Mouse (Mus musculus): Measurements from ENCODE around the gene Gm29797. TPM values are rescaled to one million over a fixed set of nuclear protein-coding genes. Genes with fewer than 3 reads are reported as not detected.
A peak's percentile ranks its signal among the peaks of the same experiment; 100 is the strongest.

The Gm29797 gene
- polyA plus RNA-seq, 1 experiment from 2014 or later: not detected

- peaks cover 29% of the 10 kb centered on the region; the same call in 1 of the 2 replicates for H3K36me3 ChIP-seq (ENCODE audit: insufficient read depth, low read length)
- no peaks in the 10 kb centered on the region; the same call in 1 of the 2 replicates for H3K4me1 ChIP-seq (ENCODE audit: insufficient read depth, low read depth, low read length)
- DNase-seq (ENCODE audit: low spot score) (no peak), ATAC-seq (no peak)
- no peaks in the 10 kb centered on the region for H3K9me3 ChIP-seq (ENCODE audit: low read length)
- TF ChIP-seq CTCF (IDR thresholded peaks at IDR 0.05): no peak
- TF ChIP-seq EP300 (IDR thresholded peaks at IDR 0.05): no peak
- H3K4me2 ChIP-seq (replicated peaks; ENCODE audit: low read depth, low read length): no peak overlapping the region
- no peak overlapping the region for H3K9ac ChIP-seq (replicated peaks; ENCODE audit: low read depth)
- H3K27me3 ChIP-seq (replicated peaks; ENCODE audit: insufficient read depth, low read length): no peaks in the 10 kb centered on the region
- H3K27ac ChIP-seq (ENCODE audit: low read length): no peak overlapping the region
- 78% methylated on average over 2 of the region's 2 CpGs for WGBS
- no peak overlapping the region for H3K4me3 ChIP-seq (ENCODE audit: low read depth, low read length)
Observed at GRCm38 (mm10) chr2:181657441-181657840, 607 bp downstream of the Gm29797 start.

- WGBS: 89% methylated on average over 7 of the region's 7 CpGs
- Histone ChIP-seq H3K9me3 (ENCODE audit: low read length) (no peaks in the 10 kb centered on the region), H3K27me3 (replicated peaks; ENCODE audit: insufficient read depth, low read length) (no peaks in the 10 kb centered on the region), H3K4me2 (replicated peaks; ENCODE audit: low read depth, low read length) (no peak overlapping the region), H3K4me1 (ENCODE audit: insufficient read depth, low read depth, low read length) (no peaks in the 10 kb centered on the region; the same call in 1 of the 2 replicates), H3K36me3 (ENCODE audit: insufficient read depth, low read length) (peaks cover 22% of the 10 kb centered on the region; the same call in 1 of the 2 replicates), H3K4me3 (ENCODE audit: low read depth, low read length) (no peak overlapping the region), H3K27ac (ENCODE audit: low read length) (no peak overlapping the region), H3K9ac (replicated peaks; ENCODE audit: low read depth) (no peak overlapping the region)
- no peak for ATAC-seq
- TF ChIP-seq EP300 (IDR thresholded peaks at IDR 0.05) (no peak), CTCF (IDR thresholded peaks at IDR 0.05) (no peak)
- no peak for DNase-seq (ENCODE audit: low spot score)
Observed at GRCm38 (mm10) chr2:181658528-181658927, 1.7 kb downstream of the Gm29797 start.

- H3K4me1 ChIP-seq (ENCODE audit: insufficient read depth, low read depth, low read length): no peaks in the 10 kb centered on the region; the same call in 1 of the 2 replicates
- H3K4me3 ChIP-seq (ENCODE audit: low read depth, low read length): no peak overlapping the region
- no peak for TF ChIP-seq EP300 (IDR thresholded peaks at IDR 0.05)
- TF ChIP-seq CTCF (IDR thresholded peaks at IDR 0.05): no peak; the same call in 1 of the 2 replicates
- WGBS: 34% methylated on average over 17 of the region's 17 CpGs
- H3K9me3 ChIP-seq (ENCODE audit: low read length): no peaks in the 10 kb centered on the region
- H3K27me3 ChIP-seq (replicated peaks; ENCODE audit: insufficient read depth, low read length): no peaks in the 10 kb centered on the region
- DNase-seq (ENCODE audit: low spot score): peak; percentile 74
- H3K36me3 ChIP-seq (ENCODE audit: insufficient read depth, low read length): peaks cover 22% of the 10 kb centered on the region; the same call in 1 of the 2 replicates
- H3K27ac ChIP-seq (ENCODE audit: low read length): no peak overlapping the region
- no peak overlapping the region for H3K9ac ChIP-seq (replicated peaks; ENCODE audit: low read depth)
- ATAC-seq: peak; percentile 52
- H3K4me2 ChIP-seq (replicated peaks; ENCODE audit: low read depth, low read length): no peak overlapping the region
Observed at GRCm38 (mm10) chr2:181658930-181659555, 2.2 kb downstream of the Gm29797 start.

GRCm38 (mm10) chr2:181659609-181660055, 2.8 kb downstream of the Gm29797 start:
- Histone ChIP-seq H3K36me3 (ENCODE audit: insufficient read depth, low read length) (peaks cover 19% of the 10 kb centered on the region; the same call in 1 of the 2 replicates), H3K9me3 (ENCODE audit: low read length) (no peaks in the 10 kb centered on the region), H3K4me3 (ENCODE audit: low read depth, low read length) (no peak overlapping the region), H3K27ac (ENCODE audit: low read length) (peak overlapping the region; percentile 57; the same call in 1 of the 2 replicates), H3K9ac (replicated peaks; ENCODE audit: low read depth) (no peak overlapping the region), H3K4me2 (replicated peaks; ENCODE audit: low read depth, low read length) (no peak overlapping the region), H3K4me1 (ENCODE audit: insufficient read depth, low read depth, low read length) (no peaks in the 10 kb centered on the region; the same call in 1 of the 2 replicates), H3K27me3 (replicated peaks; ENCODE audit: insufficient read depth, low read length) (no peaks in the 10 kb centered on the region)
- TF ChIP-seq CTCF (IDR thresholded peaks at IDR 0.05) (peak; percentile 86), EP300 (IDR thresholded peaks at IDR 0.05) (peak; percentile 86)
- WGBS: 8% methylated on average over 9 of the region's 9 CpGs
- peak; percentile 84 for ATAC-seq
- peak; percentile 87 for DNase-seq (ENCODE audit: low spot score)

GRCm38 (mm10) chr2:181662620-181663297, 5.9 kb downstream of the Gm29797 start:
- H3K9ac ChIP-seq (replicated peaks; ENCODE audit: low read depth): no peak overlapping the region
- no peak overlapping the region for H3K4me2 ChIP-seq (replicated peaks; ENCODE audit: low read depth, low read length)
- 64% methylated on average over 3 of the region's 3 CpGs for WGBS
- no peaks in the 10 kb centered on the region for H3K27me3 ChIP-seq (replicated peaks; ENCODE audit: insufficient read depth, low read length)
- H3K36me3 ChIP-seq (ENCODE audit: insufficient read depth, low read length): no peaks in the 10 kb centered on the region
- H3K4me3 ChIP-seq (ENCODE audit: low read depth, low read length): no peak overlapping the region
- H3K27ac ChIP-seq (ENCODE audit: low read length): peak overlapping the region; percentile 82
- no peak for TF ChIP-seq EP300 (IDR thresholded peaks at IDR 0.05)
- no peak for TF ChIP-seq CTCF (IDR thresholded peaks at IDR 0.05)
- no peaks in the 10 kb centered on the region; the same call in 1 of the 2 replicates for H3K4me1 ChIP-seq (ENCODE audit: insufficient read depth, low read depth, low read length)
- DNase-seq (ENCODE audit: low spot score) (no peak), ATAC-seq (peak; percentile 29)
- no peaks in the 10 kb centered on the region for H3K9me3 ChIP-seq (ENCODE audit: low read length)

- 5% methylated on average over 4 of the region's 4 CpGs for WGBS
- Histone ChIP-seq H3K9me3 (ENCODE audit: low read length) (no peaks in the 10 kb centered on the region), H3K27me3 (replicated peaks; ENCODE audit: insufficient read depth, low read length) (no peaks in the 10 kb centered on the region), H3K4me3 (ENCODE audit: low read depth, low read length) (no peak overlapping the region), H3K4me1 (ENCODE audit: insufficient read depth, low read depth, low read length) (no peaks in the 10 kb centered on the region; the same call in 1 of the 2 replicates), H3K4me2 (replicated peaks; ENCODE audit: low read depth, low read length) (no peak overlapping the region), H3K27ac (ENCODE audit: low read length) (peak overlapping the region; percentile 82), H3K36me3 (ENCODE audit: insufficient read depth, low read length) (no peaks in the 10 kb centered on the region), H3K9ac (replicated peaks; ENCODE audit: low read depth) (no peak overlapping the region)
- TF ChIP-seq EP300 (IDR thresholded peaks at IDR 0.05) (peak; percentile 88), CTCF (IDR thresholded peaks at IDR 0.05) (peak; percentile 31)
- peak; percentile 61 for DNase-seq (ENCODE audit: low spot score)
- peak; percentile 78 for ATAC-seq
Observed at GRCm38 (mm10) chr2:181663298-181663630, 6.4 kb downstream of the Gm29797 start.

Data from lung, postnatal 0 days (tissue).